Mouse (Mus musculus) adrenal gland, adult 2 months (tissue): ENCODE measurements around the gene Abcf2. TPM values are rescaled to one million over a fixed set of nuclear protein-coding genes. Genes with fewer than 3 reads are reported as not detected.

Source experiments
- DNase-seq: peaks from one replicate; pipeline ENCODE4 v3.0.0; 2021
- long read RNA-seq: library from polyadenylated mRNA; stranded (forward); transcript quantifications from one replicate; pipeline ENCODE4 v2.0.0, GENCODE M21; 2021
- polyA plus RNA-seq: library from polyadenylated mRNA; depleted of rRNA; stranded (reverse); fragments of >200 nt; gene quantifications from 2 replicates; pipeline ENCODE4 v1.2.3, GENCODE M21; 2012; rRNA removed
- total RNA-seq, 2 experiments: library from RNA; stranded (reverse); gene quantifications; 2 replicates each; pipeline ENCODE4 v1.2.3; 2021

Gene Abcf2
- 10 to 100 TPM; 72.0 TPM for total RNA-seq
- polyA plus RNA-seq = 66.9 and 82.4 TPM in 2 replicates
- long read RNA-seq, transcript Abcf2-201 (14 exons, 2,569 nt) = major isoform, 88 of 108 reads
- long read RNA-seq, partial matches to known transcripts = 9 of 108 reads
- long read RNA-seq, other reads (novel, unspliced or antisense) = 11 of 108 reads

- DNase-seq = peak; percentile 100
Measured at GRCm38 (mm10) chr5:24577183-24577929, at the start of gene Abcf2. TSS of gene Abcf2 (minus strand) at chr5:24577467.

- DNase-seq = no peak
Measured at GRCm38 (mm10) chr5:24624822-24625120, 47.5 kb upstream of the Abcf2 start.

- peak; percentile 59 for DNase-seq
Measured at GRCm38 (mm10) chr5:24623986-24624821, 46.9 kb upstream of the Abcf2 start, which contains the start of gene Smarcd3. TSS of gene Smarcd3 (minus strand) at chr5:24624411.

DNA sequence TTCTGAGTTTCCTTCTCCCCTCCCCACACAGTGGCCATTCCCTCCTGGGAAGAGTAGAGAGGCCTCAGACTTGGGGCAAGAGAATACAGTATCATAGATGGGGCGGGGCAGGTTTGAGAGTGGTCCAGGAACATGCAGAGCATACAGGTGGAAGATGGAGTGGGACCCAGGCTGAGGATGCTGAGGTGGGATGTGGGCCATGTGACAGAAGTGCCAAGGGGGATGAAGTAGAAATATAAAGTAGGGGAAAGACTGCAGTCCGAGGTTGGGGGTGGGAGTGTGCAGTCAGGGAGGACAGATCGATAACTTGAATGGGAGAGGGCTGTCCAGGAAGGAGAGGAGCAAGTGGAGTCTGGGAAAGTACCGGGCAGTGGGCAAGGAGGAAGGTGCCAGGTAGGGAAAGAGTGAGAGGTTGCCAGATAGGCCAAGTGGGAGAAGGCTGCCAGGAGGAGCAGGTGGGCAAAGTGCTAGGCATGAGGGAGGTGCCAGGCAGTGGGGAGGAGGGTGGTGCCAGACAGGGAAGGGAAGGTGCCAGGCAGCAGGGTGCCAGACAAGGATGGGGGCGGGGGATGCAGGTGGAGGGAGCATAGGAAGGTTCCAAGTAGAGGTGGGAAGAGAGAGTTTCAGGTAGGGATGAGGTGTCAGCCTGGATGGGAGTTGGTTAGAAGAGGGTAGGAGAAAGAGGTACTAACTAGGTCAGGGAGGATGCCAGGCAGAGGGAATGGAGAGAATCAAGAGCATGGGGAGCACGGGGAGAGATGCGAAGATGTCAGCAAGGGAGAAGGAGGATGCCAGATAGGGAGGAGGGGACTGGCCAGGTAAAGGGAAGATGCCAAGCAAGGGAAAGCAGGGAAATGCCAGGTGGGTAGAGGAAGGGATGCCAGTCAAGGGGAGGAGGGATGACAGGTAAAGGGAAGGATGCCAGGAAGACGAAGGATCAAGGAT is 46.0 kb upstream of the Abcf2 start:
- no peak for DNase-seq

DNA sequence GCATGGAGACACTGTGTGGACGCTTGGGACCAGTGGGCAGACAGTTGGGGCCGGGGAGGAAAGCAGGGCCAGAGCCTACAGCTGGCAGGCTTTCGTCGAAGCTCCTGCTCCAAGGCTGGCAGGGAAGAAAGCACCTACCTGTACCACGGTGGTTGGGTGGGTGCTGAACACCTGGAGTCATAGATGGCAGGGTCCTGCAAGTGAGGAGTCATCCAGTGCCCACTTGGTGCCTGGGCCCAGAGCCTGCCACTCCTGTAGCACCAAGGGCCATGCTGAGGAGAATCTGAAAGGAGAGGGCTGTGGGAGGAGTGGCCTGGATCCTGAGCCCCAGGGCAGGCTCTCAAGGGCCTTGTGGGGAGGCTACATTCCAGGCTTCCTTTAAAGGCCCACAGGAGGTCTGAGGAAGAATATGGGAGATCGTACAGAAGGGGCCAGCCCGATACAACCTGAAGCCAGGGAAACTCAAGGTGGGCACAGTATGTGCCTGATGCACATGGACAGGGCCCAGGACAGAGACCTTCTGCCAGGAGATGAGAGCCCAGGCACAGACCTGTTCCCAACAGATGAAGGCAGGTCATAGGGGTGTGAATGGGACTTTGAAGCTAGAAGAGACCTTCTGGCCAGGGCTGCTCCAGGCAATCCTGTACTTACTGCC is 45.2 kb upstream of the Abcf2 start:
- no peak for DNase-seq

GRCm38 (mm10) chr5:24620626-24621025 is 43.4 kb upstream of the Abcf2 start:
- DNase-seq = no peak

DNA sequence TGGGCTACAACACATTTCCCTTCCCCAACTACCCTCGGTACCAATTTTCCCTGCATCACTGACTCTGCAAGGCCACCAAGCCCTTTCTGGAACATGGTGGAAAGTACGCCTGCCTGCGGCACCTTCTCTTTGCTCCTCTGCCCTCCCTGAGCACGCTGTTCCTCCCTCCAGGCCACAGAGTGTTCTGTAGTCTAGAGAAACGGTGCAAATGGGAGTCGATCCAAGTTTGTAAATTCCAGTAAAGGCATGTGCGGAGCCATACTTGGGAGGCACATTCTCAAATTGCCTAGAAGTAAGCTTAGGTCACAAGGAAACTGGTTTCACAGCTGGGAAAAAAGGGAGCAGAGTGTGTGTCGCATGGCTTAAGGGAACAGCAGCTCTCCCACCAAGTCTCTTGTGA is 42.8 kb upstream of the Abcf2 start:
- DNase-seq = no peak

- no peak for DNase-seq
Measured at GRCm38 (mm10) chr5:24618921-24619320, 41.7 kb upstream of the Abcf2 start.

DNA sequence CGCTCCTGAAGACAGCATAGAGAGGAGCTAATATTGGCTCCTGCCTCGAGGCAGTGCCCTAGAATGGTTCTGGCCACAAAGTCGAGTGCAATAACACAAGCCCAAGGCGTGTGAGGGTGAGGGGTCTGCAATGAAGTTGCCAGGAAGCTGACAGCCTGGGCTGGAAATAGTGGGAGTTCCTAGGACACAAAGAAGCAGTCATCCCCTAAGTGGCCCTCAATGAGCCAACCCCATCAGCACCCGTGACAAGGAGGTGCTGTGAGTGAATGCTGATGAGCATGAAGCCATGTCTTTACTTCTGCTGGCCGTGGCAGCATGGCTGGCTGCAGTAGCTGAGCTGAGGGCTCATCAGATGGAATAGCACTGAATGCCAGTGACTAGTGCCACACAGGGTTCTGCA is 37.8 kb upstream of the Abcf2 start:
- no peak for DNase-seq

DNA sequence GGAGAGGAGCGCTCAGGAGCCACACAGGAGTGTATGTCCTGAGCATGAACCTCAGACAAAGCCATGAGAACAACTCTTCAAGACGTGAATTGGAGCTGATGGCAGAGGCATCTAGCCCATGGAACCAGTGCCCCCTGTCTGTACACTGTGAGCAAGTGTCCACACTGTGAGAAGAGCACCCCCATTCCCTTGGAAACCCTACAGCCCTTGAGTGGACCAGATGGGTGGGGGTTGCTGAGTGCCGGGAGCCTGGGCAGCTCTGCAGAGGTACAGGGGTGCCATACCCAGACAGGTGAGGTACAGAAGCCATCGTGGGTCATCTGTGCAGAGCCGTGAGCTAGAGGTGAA is 35.0 kb upstream of the Abcf2 start:
- DNase-seq = no peak

GRCm38 (mm10) chr5:24611366-24612301 is 34.4 kb upstream of the Abcf2 start:
- DNase-seq = peak; percentile 82

GRCm38 (mm10) chr5:24609388-24609787 is 32.1 kb upstream of the Abcf2 start:
- no peak for DNase-seq

- DNase-seq = no peak
Measured at GRCm38 (mm10) chr5:24605980-24606665, 28.9 kb upstream of the Abcf2 start.

- DNase-seq = no peak
Measured at GRCm38 (mm10) chr5:24605321-24605979, 28.2 kb upstream of the Abcf2 start.

- peak; percentile 96 for DNase-seq
Measured at GRCm38 (mm10) chr5:24604656-24605100, 27.4 kb upstream of the Abcf2 start.

DNA sequence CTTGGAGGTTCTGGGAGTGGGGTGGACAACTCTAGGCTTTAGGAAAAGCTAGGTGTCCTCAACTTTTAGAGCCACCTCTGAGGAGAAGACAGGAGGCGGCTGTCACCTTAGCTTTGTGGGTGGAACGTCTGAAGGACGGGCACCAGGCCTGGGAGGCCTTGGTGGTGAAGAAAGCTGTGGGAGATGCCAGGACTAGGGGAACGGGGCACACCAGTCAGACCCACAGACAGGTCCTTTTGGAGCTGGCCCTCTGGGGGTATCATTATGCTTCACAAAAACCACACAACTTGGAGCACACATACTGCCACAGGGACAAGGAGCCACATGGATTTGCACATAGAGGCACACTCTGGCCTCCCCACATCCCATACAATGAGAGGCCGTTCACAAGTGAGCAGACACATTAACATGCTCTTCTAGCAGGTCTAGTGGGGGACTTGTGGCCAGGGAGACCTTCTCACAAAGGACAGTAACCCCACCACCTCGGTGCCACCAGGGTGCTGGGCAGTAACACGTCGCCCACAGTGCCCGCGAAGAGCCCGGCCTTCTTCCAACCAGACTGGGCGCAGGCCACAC is 26.9 kb upstream of the Abcf2 start:
- DNase-seq = no peak

GRCm38 (mm10) chr5:24603431-24604010 is 26.3 kb upstream of the Abcf2 start:
- DNase-seq = peak; percentile 29

GRCm38 (mm10) chr5:24602751-24603343 is 25.6 kb upstream of the Abcf2 start:
- DNase-seq = peak; percentile 93
